Mouse (Mus musculus) retina, postnatal 1 day (tissue): ENCODE measurements at regions not wholly inside any gene's neighbourhood (a gene's known extent, or its start where the extent isn't known, plus 50 kb on each side); places are given as distances from the start of the nearest gene placed in this dataset.
A peak's percentile ranks its signal among the peaks of the same experiment; 100 is the strongest.

Experiments
- DNase-seq: peaks from one replicate; pipeline ENCODE4 v3.0.0-alpha.2; 2012

- DNase-seq: no peak
Observed at GRCm38 (mm10) chr4:127750781-127751180, 220.0 kb downstream of the CK137956 start.

- DNase-seq: no peak
Observed at GRCm38 (mm10) chr4:127747876-127748275, 222.9 kb downstream of the CK137956 start.

GRCm38 (mm10) chr4:127736781-127737180 lies 234.0 kb downstream of the CK137956 start:
- no peak for DNase-seq

DNA sequence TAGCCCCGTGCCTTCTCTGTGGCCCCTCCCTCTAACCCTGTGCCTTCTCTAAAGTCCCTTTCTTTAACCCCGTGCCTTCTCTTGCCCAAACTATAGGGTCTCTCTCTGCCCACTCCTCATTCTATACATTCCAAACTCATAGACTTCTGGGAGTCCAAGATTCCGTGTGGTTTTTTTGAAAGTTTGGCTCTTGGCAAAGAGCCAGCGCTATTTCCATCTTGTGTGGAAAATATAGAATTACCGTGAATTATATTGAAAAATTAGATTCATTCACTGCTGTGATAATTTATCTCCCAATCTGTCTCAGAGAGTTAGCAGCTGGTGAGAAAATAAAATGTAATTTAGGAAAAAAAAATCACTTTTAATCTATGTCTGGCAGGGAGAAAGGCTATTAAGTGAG lies 234.6 kb downstream of the CK137956 start:
- no peak for DNase-seq

- peak; percentile 21 for DNase-seq
Observed at GRCm38 (mm10) chr4:127734641-127735040, 236.1 kb downstream of the CK137956 start.

DNA sequence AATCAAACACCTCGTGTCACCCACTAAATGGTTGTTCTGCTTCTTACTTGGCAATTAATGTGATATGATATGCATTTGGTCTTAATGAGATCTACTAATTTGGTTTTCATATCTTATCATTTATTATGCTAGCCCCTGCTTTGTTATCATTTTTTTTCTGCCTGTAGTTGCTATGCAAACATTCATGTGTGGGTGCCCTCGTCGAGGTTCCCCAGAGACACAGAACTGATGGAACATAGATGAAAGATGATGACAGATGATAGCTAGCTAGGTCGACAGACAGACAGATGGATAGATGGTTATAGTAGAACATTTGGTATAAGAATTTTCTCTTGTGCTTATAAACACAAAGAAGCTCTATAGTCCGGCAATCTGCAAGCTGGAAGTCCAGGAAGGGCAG lies 252.1 kb downstream of the CK137956 start:
- no peak for DNase-seq

GRCm38 (mm10) chr4:127712274-127712673 lies 258.5 kb downstream of the CK137956 start:
- no peak for DNase-seq

GRCm38 (mm10) chr4:127710816-127711215 lies 259.9 kb downstream of the CK137956 start:
- DNase-seq: no peak

DNA sequence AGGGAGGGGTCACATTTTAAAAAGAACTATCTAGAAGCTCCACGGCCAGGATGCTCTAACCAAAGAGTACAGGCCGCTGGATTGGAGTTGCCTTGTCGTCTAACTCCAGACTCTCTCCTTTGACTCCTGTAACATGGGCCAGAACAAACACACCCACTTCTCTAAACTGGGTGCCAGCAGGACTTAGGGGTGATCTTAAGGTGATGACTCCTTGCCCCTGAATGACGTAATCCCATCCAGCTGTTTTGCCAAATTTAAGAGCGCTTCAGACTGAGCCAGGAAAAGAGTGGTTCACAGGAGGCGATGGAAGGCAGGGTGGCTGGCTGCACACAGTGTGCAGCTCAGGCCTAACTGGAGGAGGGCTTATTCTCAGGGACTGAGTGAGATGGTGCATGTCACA lies 261.0 kb downstream of the CK137956 start:
- DNase-seq: no peak

- DNase-seq: no peak
Observed at GRCm38 (mm10) chr4:127708186-127708585, 262.6 kb downstream of the CK137956 start.

DNA sequence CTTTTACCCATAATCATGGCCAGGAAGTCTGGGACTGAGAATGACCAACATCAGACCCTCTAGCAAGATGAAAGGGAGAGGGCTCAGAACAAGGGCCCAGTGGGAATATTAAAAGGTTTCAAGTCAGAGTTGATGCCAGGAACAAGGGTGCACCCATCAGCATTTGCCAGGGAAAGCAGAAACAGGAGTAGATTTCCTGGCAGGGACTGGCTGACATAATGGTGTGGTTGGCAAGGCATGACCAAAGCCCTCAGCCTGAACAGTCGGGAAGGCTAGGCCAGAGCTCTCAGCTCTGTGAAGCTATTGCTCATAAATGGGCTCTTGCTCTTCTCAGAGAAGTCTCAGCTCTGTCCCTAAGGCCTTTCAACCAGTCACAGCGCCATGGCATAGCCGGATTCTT lies 263.6 kb downstream of the CK137956 start:
- no peak for DNase-seq

- DNase-seq: no peak
Observed at GRCm38 (mm10) chr4:127701651-127702050, 269.1 kb downstream of the CK137956 start.

GRCm38 (mm10) chr4:127689986-127690385 lies 280.8 kb downstream of the CK137956 start:
- peak; percentile 21 for DNase-seq

- DNase-seq: no peak
Observed at GRCm38 (mm10) chr4:127685021-127685420, 285.7 kb downstream of the CK137956 start.

- DNase-seq: no peak
Observed at GRCm38 (mm10) chr4:127679391-127679790, 291.4 kb downstream of the CK137956 start.

GRCm38 (mm10) chr4:127678437-127678836 lies 292.3 kb downstream of the CK137956 start:
- no peak for DNase-seq

DNA sequence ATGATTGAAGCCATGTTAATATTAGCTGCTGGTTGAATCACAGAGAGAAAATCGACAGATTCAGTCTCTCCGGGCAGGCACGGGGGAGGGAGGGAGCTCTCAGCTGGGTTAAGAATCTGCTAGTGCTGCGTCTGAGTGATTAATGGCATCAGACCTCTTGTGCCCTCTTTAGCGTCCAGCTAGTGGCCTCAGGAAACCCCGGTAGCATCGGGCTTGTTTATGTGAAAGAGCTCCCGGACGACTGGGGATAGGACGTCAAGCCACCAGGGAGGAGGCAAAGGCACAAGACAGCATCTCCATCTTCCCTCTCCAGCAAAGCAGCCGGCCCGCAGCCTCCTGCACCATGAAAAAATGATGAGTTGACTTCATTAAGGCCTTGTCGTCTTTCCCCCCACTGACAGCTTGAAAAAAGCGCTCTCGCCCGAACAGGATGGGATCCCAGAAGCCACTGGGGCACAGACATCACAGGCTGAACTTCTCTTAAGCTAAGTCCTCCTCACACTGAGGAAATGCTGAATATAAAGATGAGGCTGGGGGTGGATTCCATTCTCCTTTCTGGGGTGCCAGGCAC lies 294.9 kb downstream of the CK137956 start:
- peak; percentile 33 for DNase-seq

DNA sequence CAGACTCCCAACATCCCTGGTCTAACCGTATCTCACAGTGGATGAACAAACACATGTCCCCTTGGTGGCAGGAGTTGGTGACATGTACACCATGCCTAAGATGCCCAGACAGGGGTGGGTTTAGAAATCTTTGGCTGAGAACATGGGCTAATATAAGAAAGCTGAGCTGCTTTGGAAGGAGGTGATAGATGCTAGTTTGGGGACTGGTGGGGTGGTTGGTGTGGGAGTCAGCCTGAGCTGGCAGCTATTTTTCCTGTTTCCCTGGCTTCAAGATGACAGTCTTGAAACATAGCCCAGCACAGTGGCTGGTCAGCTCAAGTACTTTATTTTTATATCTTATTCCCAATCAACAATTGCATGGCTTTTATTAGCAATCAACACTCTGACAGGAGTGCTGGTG lies 302.0 kb upstream of the Gjb5 start:
- no peak for DNase-seq

DNA sequence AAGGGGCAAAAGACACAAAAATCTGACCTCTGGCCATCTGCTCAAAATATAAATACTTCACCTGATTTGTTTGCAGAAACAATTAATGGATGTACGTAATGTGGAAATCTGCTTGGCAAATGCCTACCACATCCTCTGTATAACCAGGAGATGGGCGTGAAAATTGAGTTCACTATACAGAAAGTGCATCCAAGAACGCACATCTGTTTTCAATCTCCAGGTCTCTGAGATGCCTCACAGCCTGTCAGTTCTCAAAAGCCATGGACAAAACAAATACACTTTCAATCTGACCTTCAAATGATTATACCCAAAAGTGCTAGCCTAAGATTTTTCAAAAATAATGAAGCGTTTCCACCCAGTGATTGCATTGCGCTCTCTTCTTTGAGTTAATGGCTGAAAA lies 293.6 kb upstream of the Gjb5 start:
- no peak for DNase-seq

DNA sequence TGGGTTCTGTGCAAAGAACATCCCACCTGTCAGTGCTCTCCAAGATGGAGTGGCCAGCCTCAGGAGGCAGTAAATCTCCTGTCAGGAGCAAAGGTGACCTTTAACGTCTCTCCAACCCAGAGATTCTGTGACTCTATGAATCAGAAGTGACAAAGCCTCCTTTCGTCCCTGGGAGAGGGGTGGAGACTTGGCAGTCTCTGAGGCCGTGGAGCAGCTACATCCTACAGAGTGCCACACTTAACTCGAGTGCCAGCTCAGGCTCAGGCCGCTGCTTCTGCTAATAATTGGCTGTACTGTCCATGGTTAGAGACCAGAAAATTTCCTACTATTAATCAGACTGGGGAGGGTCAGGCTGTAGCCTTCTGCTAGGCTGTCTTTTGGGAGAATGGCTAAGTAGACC lies 290.0 kb upstream of the Gjb5 start:
- no peak for DNase-seq

GRCm38 (mm10) chr4:127647189-127647588 lies 289.2 kb upstream of the Gjb5 start:
- DNase-seq: no peak

GRCm38 (mm10) chr4:127640251-127641085 lies 282.5 kb upstream of the Gjb5 start:
- DNase-seq: peak; percentile 83

DNA sequence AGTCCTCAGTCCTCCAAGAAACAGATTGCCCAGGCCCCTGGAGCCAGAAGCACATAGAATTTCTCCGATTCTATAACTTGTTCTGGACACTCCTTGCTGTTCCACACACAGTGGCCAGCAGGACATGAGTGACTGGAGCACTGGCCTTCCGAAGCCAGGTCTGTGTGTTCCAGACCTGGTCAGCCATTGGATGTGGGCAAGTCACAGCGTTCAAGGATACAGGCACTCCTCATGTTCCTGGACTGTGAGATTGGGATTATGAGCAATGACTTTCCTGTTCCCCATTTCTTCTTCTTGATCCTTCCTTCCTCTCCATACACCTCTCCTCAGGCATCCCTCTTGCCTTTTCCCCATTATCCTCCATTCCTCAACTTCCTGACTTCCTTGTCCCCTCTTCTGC lies 281.8 kb upstream of the Gjb5 start:
- no peak for DNase-seq

GRCm38 (mm10) chr4:127636934-127637333 lies 279.0 kb upstream of the Gjb5 start:
- DNase-seq: peak; percentile 39

- no peak for DNase-seq
Observed at GRCm38 (mm10) chr4:127635262-127635661, 277.3 kb upstream of the Gjb5 start.
